Comparison of ENCODE assay signal across 7 mouse cellular contexts in genomic region chr5:53998743-53999460, GRCm38 (mm10). TPM values are rescaled to one million over a fixed set of nuclear protein-coding genes. Genes with fewer than 3 reads are reported as not detected.
DNase-seq lines count a peak whose midpoint lies in the region; ATAC-seq and TF ChIP-seq lines count a peak whose summit lies in the region.

No protein-coding gene starts in this region.

- WGBS in intestine, embryonic 16.5 days = 0% methylated on average over 69 of the region's 76 CpGs
- WGBS in limb, embryonic 13.5 days = 0% methylated on average over 71 of the region's 76 CpGs
- under 1% methylated on average over 74 of the region's 76 CpGs for WGBS in midbrain, embryonic 14.5 days
- WGBS in spleen, adult 2 months = under 1% methylated on average over 76 of the region's 76 CpGs

- peaks cover 14% of the 10 kb centered on the region for H3K4me1 ChIP-seq in intestine, embryonic 16.5 days (ENCODE audit: control insufficient read depth, insufficient read depth, low read length)
- H3K4me1 ChIP-seq in limb, embryonic 13.5 days = peaks cover 32% of the 10 kb centered on the region
- peaks cover 19% of the 10 kb centered on the region for H3K4me1 ChIP-seq in midbrain, embryonic 14.5 days (ENCODE audit: control insufficient read depth, insufficient read depth, low read length)
- no peaks in the 10 kb centered on the region; the same call in 1 of the 2 replicates for H3K4me1 ChIP-seq in spleen, adult 2 months (ENCODE audit: control insufficient read depth, insufficient read depth, insufficient read length)

- H3K4me2 ChIP-seq in intestine, embryonic 16.5 days (ENCODE audit: low read depth, low read length) = peak overlapping the region; percentile 84
- peak overlapping the region; percentile 73 for H3K4me2 ChIP-seq in limb, embryonic 13.5 days (replicated peaks)
- H3K4me2 ChIP-seq in midbrain, embryonic 14.5 days (ENCODE audit: low read length) = peak overlapping the region; percentile 59

- no peak for TF ChIP-seq POLR2A in spleen, adult 2 months (IDR thresholded peaks at IDR 0.05; ENCODE audit: low read depth, low read length)

- ATAC-seq in intestine, embryonic 16.5 days = peak; percentile 66
- peak; percentile 57 for ATAC-seq in limb, embryonic 13.5 days (ENCODE audit: low FRiP score, low read depth)
- ATAC-seq in midbrain, embryonic 14.5 days (ENCODE audit: low FRiP score, low TSS enrichment) = peak; percentile 68

- H3K36me3 ChIP-seq in intestine, embryonic 16.5 days (ENCODE audit: control insufficient read depth, insufficient read depth, low read length) = no peaks in the 10 kb centered on the region
- no peaks in the 10 kb centered on the region for H3K36me3 ChIP-seq in limb, embryonic 13.5 days
- H3K36me3 ChIP-seq in midbrain, embryonic 14.5 days (ENCODE audit: control insufficient read depth, insufficient read depth, low read length) = no peaks in the 10 kb centered on the region
- no peaks in the 10 kb centered on the region for H3K36me3 ChIP-seq in spleen, adult 2 months (ENCODE audit: control insufficient read depth, insufficient read depth, low read length)

- no peak for TF ChIP-seq CTCF in spleen, adult 2 months (IDR thresholded peaks at IDR 0.05; ENCODE audit: extremely low read depth, insufficient read depth, insufficient read length, insufficient replicate concordance)

- H3K9me3 ChIP-seq in intestine, embryonic 16.5 days (ENCODE audit: control insufficient read depth, low read length) = no peaks in the 10 kb centered on the region
- H3K9me3 ChIP-seq in limb, embryonic 13.5 days = no peaks in the 10 kb centered on the region
- no peaks in the 10 kb centered on the region for H3K9me3 ChIP-seq in midbrain, embryonic 14.5 days (ENCODE audit: control insufficient read depth, low read length)

- intact Hi-C loops in gastrocnemius, postnatal 36 days (cut with DNase I) = loop anchor here (5.0 kb wide), 4 partner anchors 67 to 127 kb away; no protein-coding TSS in a partner anchor

- H3K27me3 ChIP-seq in intestine, embryonic 16.5 days (replicated peaks; ENCODE audit: control insufficient read depth, insufficient read depth, low read length) = no peaks in the 10 kb centered on the region
- peaks cover 9% of the 10 kb centered on the region for H3K27me3 ChIP-seq in limb, embryonic 13.5 days
- no peaks in the 10 kb centered on the region for H3K27me3 ChIP-seq in midbrain, embryonic 14.5 days (ENCODE audit: control insufficient read depth, insufficient read depth, low read length)
- H3K27me3 ChIP-seq in spleen, adult 2 months (ENCODE audit: control insufficient read depth, insufficient read depth, low read length) = no peaks in the 10 kb centered on the region

- H3K4me3 ChIP-seq in intestine, embryonic 16.5 days (ENCODE audit: low read length) = peak overlapping the region; percentile 90
- peak overlapping the region; percentile 87 for H3K4me3 ChIP-seq in limb, embryonic 13.5 days
- peak overlapping the region; percentile 83 for H3K4me3 ChIP-seq in midbrain, embryonic 14.5 days (replicated peaks; ENCODE audit: low read depth, low read length)
- H3K4me3 ChIP-seq in spleen, adult 2 months (ENCODE audit: extremely low read depth, insufficient read depth, insufficient read length) = peak overlapping the region; percentile 89

- H3K27ac ChIP-seq in intestine, embryonic 16.5 days (ENCODE audit: low read length) = peak overlapping the region; percentile 92
- H3K27ac ChIP-seq in limb, embryonic 13.5 days = peak overlapping the region; percentile 88
- H3K27ac ChIP-seq in midbrain, embryonic 14.5 days (replicated peaks; ENCODE audit: low read depth, low read length) = peak overlapping the region; percentile 90
- H3K27ac ChIP-seq in spleen, adult 2 months (ENCODE audit: insufficient read depth, low read length) = peak overlapping the region; percentile 80

- DNase-seq in adrenal gland, adult 8-10 months = peak; percentile 38
- DNase-seq in embryo, embryonic 11.5 days (ENCODE audit: low read depth, low spot score) = peak; percentile 46
- peak; percentile 30 to 70 for DNase-seq in gastrocnemius, postnatal 36 days
- peak; percentile 80 for DNase-seq in midbrain, embryonic 14.5 days
- peak; percentile 44 to 52 for DNase-seq in spleen, adult 2 months (ENCODE audit: low read depth in 1 of 2, low spot score in 2 of 2)

- peak overlapping the region; percentile 91 for H3K9ac ChIP-seq in intestine, embryonic 16.5 days (ENCODE audit: low read depth, low read length)
- peak overlapping the region; percentile 94 for H3K9ac ChIP-seq in limb, embryonic 13.5 days
- peak overlapping the region; percentile 87 for H3K9ac ChIP-seq in midbrain, embryonic 14.5 days (replicated peaks; ENCODE audit: low read length)

RNA-seq across cellular contexts. Expression of gene Stim2, which starts 0.6 kb away (rescaled TPM):
- total RNA-seq in adrenal gland, adult 8-10 months (2022) = 10 to 100 TPM; 19.3 to 39.5 (median 34.2) TPM
- total RNA-seq in gastrocnemius, postnatal 36 days (2021) = 10 to 100 TPM; 35.7 to 49.3 TPM
- polyA plus RNA-seq in intestine, embryonic 16.5 days (2015; fragmentation: Nextera tagmentation; extraction: Ambion mirVana) = 9.8 and 13.3 TPM in 2 replicates
- 13.5 and 15.6 TPM in 2 replicates for polyA plus RNA-seq in limb, embryonic 13.5 days (2015; fragmentation: Nextera tagmentation; extraction: Ambion mirVana)
- polyA plus RNA-seq in midbrain, embryonic 14.5 days (2014; fragmentation: Nextera tagmentation; extraction: Ambion mirVana) = 26.6 and 35.1 TPM in 2 replicates
- polyA plus RNA-seq in spleen, adult 2 months (2012; rRNA removed) = 12.6 and 15.5 TPM in 2 replicates

Comparison
In these comparisons a context has a peak if more than half of its experiments do, and no peak if none do; other contexts are left out.
1. Peak in every context shown above with its lines: DNase-seq, ATAC-seq, H3K4me3 ChIP-seq and H3K27ac ChIP-seq.